Mouse (Mus musculus) bone marrow, adult 2 months (tissue): ENCODE results near the gene P2ry4.

Source experiments
- CTCF ChIP-seq: fragments of 200-500 bp; IDR thresholded peaks from 2 replicates; pipeline ENCODE4 v1.5.1; 2011; ENCODE audit warnings: low read length, control low read depth; ENCODE audit not compliant: control insufficient read depth, insufficient read depth
- POLR2A ChIP-seq: fragments of 200-500 bp; IDR thresholded peaks from 2 replicates; pipeline ENCODE4 v1.6.1; 2011; ENCODE audit warnings: low read depth, mild to moderate bottlenecking, control low read depth, low read length, borderline replicate concordance; ENCODE audit not compliant: control insufficient read depth

DNA sequence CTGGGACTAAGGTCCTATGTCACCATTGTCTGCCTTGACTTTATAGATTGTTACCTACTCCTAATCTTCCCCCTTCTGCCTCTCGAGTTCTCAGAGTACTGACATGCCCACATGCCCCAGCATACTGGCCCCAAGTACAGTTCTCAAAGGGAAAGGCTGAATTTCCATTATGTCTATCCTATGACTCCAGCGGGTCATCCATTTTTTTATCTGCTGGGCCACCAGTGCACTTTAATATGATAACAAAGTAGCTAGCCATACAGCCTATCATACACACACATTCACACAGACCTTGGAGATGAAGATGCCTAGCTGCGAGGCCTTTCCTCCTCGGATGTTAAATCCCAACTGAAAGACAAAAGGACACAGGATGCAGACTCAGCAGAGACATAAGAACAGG lies 29.6 kb upstream of the P2ry4 start:
- TF ChIP-seq CTCF: no peak
- no peak for TF ChIP-seq POLR2A
